Mouse (Mus musculus) CH12.LX (cell line): ENCODE measurements around the gene Pcyox1. TPM values are rescaled to one million over a fixed set of nuclear protein-coding genes. Genes with fewer than 3 reads are reported as not detected.
A peak's percentile ranks its signal among the peaks of the same experiment; 100 is the strongest.

Experiments
- DNase-seq: peaks from one replicate; pipeline ENCODE4 v3.0.0-alpha.2; 2013; ENCODE audit errors: extremely low read depth
- H3K27ac ChIP-seq: 2 replicates; pipeline ENCODE4 v1.5.1; 2012; ENCODE audit warnings: low read depth, mild to moderate bottlenecking, control low read depth, moderate library complexity; ENCODE audit not compliant: insufficient read depth
- H3K27me3 ChIP-seq: replicated peaks from 2 replicates; pipeline ENCODE3; 2012; ENCODE audit warnings: inconsistent platforms
- H3K36me3 ChIP-seq, 2 experiments: replicated peaks in 1 of 2; 2 replicates each; pipeline versions ENCODE3 to v1.6.1; 2012; ENCODE audit warnings: inconsistent platforms in 1 of 2, low read length in 1 of 2, mild to moderate bottlenecking in 1 of 2, mixed read lengths in 1 of 2, moderate library complexity in 1 of 2; ENCODE audit not compliant: control insufficient read depth in 1 of 2, insufficient read depth in 1 of 2
- H3K4me1 ChIP-seq, 2 experiments: 2 replicates each; pipeline ENCODE4 v1.6.1; 2012; ENCODE audit warnings: inconsistent platforms in 1 of 2, moderate library complexity in 1 of 2; ENCODE audit not compliant: insufficient read depth in 2 of 2, control insufficient read depth in 1 of 2
- H3K4me2 ChIP-seq: 2 replicates; pipeline ENCODE4 v1.6.1; 2012; ENCODE audit warnings: low read depth, mild to moderate bottlenecking, control low read depth; ENCODE audit not compliant: poor library complexity, insufficient read depth, severe bottlenecking
- H3K4me3 ChIP-seq, 3 experiments: fragments of 150-350 bp in 1 of 3; sonication (generic) in 1 of 3; replicated peaks in 1 of 3; 2 replicates each; pipeline versions ENCODE3 to v1.5.1; 2011 to 2012; ENCODE audit warnings: low read depth in 2 of 3, low read length in 2 of 3, mild to moderate bottlenecking in 2 of 3, moderate library complexity in 2 of 3, control low read depth in 1 of 3, improper control_type of control experiment in 1 of 3, inconsistent platforms in 1 of 3, mixed read lengths in 1 of 3; ENCODE audit not compliant: poor library complexity in 1 of 3
- H3K79me2 ChIP-seq: replicated peaks from 2 replicates; pipeline ENCODE4 v1.6.1; 2012; ENCODE audit warnings: mild to moderate bottlenecking, moderate library complexity; ENCODE audit not compliant: control insufficient read depth, poor library complexity, insufficient read depth, severe bottlenecking; ENCODE audit errors: extremely low read depth
- H3K9ac ChIP-seq: 2 replicates; pipeline ENCODE4 v1.6.1; 2012; ENCODE audit warnings: low read depth, mild to moderate bottlenecking, control low read depth, moderate library complexity; ENCODE audit not compliant: insufficient read depth
- H3K9me3 ChIP-seq: replicated peaks from 2 replicates; pipeline ENCODE3; 2012; ENCODE audit warnings: low read length, inconsistent platforms, mixed read lengths
- CHD1 ChIP-seq: IDR thresholded peaks from 2 replicates; pipeline ENCODE4 v1.6.1; 2012; ENCODE audit warnings: low read depth, low read length, improper control_type of control experiment, inconsistent platforms
- CHD2 ChIP-seq: IDR thresholded peaks from 2 replicates; pipeline ENCODE4 v1.6.1; 2011; ENCODE audit warnings: low read length, improper control_type of control experiment
- E2F4 ChIP-seq: IDR thresholded peaks from 2 replicates; pipeline ENCODE4 v1.6.1; 2011; ENCODE audit warnings: low read depth, low read length, improper control_type of control experiment; ENCODE audit not compliant: insufficient replicate concordance
- ELF1 ChIP-seq: IDR thresholded peaks from 2 replicates; pipeline ENCODE4 v1.6.1; 2014; ENCODE audit warnings: low read depth, mild to moderate bottlenecking, inconsistent platforms, low read length, improper control_type of control experiment
- EP300 ChIP-seq: IDR thresholded peaks from 2 replicates; pipeline ENCODE4 v1.6.1; 2011; ENCODE audit warnings: low read length, improper control_type of control experiment
- ETS1 ChIP-seq: conservative IDR thresholded peaks from 2 replicates; pipeline ENCODE4 v1.6.1; 2012; ENCODE audit warnings: low read depth, mild to moderate bottlenecking, inconsistent platforms, low read length, improper control_type of control experiment, moderate library complexity
- JUN ChIP-seq: IDR thresholded peaks from 2 replicates; pipeline ENCODE4 v1.6.1; 2011; ENCODE audit warnings: low read depth, mild to moderate bottlenecking, low read length, improper control_type of control experiment, moderate library complexity; ENCODE audit not compliant: insufficient read depth
- MEF2A ChIP-seq: IDR thresholded peaks from 2 replicates; pipeline ENCODE4 v1.6.1; 2014; ENCODE audit warnings: low read depth, mild to moderate bottlenecking, inconsistent platforms, low read length, improper control_type of control experiment, borderline replicate concordance
- NRF1 ChIP-seq: IDR thresholded peaks from 2 replicates; pipeline ENCODE4 v1.6.1; 2014; ENCODE audit warnings: low read depth, mild to moderate bottlenecking, inconsistent platforms, low read length, improper control_type of control experiment, moderate library complexity
- RCOR1 ChIP-seq: conservative IDR thresholded peaks from 2 replicates; pipeline ENCODE4 v1.6.1; 2012; ENCODE audit warnings: low read depth, mild to moderate bottlenecking, inconsistent platforms, low read length, improper control_type of control experiment
- SIN3A ChIP-seq: IDR thresholded peaks from 2 replicates; pipeline ENCODE4 v1.6.1; 2012; ENCODE audit warnings: low read length, improper control_type of control experiment, inconsistent platforms
- TBP ChIP-seq: conservative IDR thresholded peaks from 2 replicates; pipeline ENCODE4 v1.6.1; 2011; ENCODE audit warnings: low read depth, low read length, improper control_type of control experiment
- TCF12 ChIP-seq: IDR thresholded peaks from 2 replicates; pipeline ENCODE4 v1.6.1; 2014; ENCODE audit warnings: low read depth, mild to moderate bottlenecking, inconsistent platforms, low read length, improper control_type of control experiment
- dilution Hi-C: fragments of 300-500 bp; cut with MboI; formaldehyde crosslinking; loops from 2 replicates; pipeline ENCODE4 v1.14.3; 2020; ENCODE audit warnings: low sequenced_read_pairs; ENCODE audit not compliant: extremely low pct_unique_long_range_greater_than_20kb, extremely low pct_ligation_motif_present
- in situ Hi-C: fragments of 300-500 bp; cut with MboI; formaldehyde crosslinking; loops from 3 replicates; pipeline ENCODE4 v1.14.3; 2019; ENCODE audit warnings: low sequenced_read_pairs, low pct_ligation_motif_present, low pct_unique_long_range_greater_than_20kb, mixed read lengths
- polyA plus RNA-seq: library from polyadenylated mRNA; unstranded; fragments of >175 nt; gene quantifications from 2 replicates; pipeline ENCODE4 v1.2.1, GENCODE M21; 2012; ENCODE audit warnings: low read depth; ENCODE audit not compliant: insufficient read length
- total RNA-seq, 2 experiments: library from RNA; depleted of rRNA; stranded (reverse); fragments of 300-350 nt in 1 of 2; fragments of >200 nt in 1 of 2; gene quantifications; 2 replicates each; pipeline ENCODE4 v1.2.3; 2012 to 2014

Pcyox1 gene
- total and polyA plus RNA-seq, 3 experiments, result 8.7 to 12.9 (median 12.8) TPM

DNA sequence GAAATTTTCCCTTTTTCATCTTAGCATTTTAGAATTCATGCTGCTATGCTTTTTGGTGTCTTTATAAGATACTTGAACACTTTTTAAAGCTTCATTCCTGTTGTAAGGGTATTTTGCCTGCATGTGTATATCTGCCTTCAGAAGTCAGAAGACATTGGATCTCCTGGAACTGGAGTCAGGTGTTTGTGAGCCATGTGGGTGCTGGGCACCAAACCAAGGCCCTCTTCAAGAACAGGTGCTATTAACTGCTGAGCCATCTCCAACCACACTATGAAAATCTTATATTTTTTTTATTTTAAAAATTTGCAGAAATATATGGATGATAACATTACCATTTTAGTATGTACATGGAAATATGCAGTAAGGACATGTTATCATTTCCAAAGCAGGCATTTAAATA is 9.4 kb upstream of the Pcyox1 start:
- Histone ChIP-seq H3K79me2 (peaks cover 37% of the 10 kb centered on the region), H3K4me3 (no peak overlapping the region), H3K4me1 (peaks cover 0 to 27% of the 10 kb centered on the region in 2 experiments; a peak in 2 of 4 replicates), H3K27me3 (no peaks in the 10 kb centered on the region), H3K27ac (no peak overlapping the region), H3K9ac (no peak overlapping the region), H3K4me2 (no peak overlapping the region), H3K36me3 (peaks cover 0 to 21% of the 10 kb centered on the region in 2 experiments), H3K9me3 (no peaks in the 10 kb centered on the region)
- TF ChIP-seq NRF1 (no peak), MEF2A (no peak), TBP (no peak), E2F4 (no peak), CHD1 (no peak), JUN (no peak), RCOR1 (no peak), EP300 (no peak), CHD2 (no peak)
- DNase-seq, result no peak
- dilution Hi-C loops (no loop called here), in situ Hi-C loops (no loop called here)

DNA sequence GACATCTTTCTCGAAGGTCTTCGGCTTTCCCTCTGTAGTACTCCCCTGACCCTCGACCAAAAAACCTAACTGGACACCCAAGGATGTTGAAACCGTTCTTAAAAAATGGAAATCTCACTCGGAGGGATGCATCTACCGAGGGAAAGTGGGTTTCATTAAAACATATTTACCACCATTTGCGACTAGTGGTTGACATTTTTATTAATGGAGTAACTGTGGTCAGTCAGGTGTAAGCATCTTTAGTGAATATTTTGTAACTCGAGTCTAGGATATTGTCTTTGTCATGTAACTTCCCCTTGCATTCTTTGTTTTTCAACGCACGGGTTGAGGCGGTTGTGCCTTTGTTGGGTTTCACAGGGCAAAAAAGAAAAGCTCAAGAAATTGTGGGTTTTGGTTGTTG is 8.0 kb upstream of the Pcyox1 start:
- Histone ChIP-seq H3K36me3 (peaks cover 0 to 18% of the 10 kb centered on the region in 2 experiments), H3K79me2 (peaks cover 34% of the 10 kb centered on the region), H3K9ac (peak overlapping the region; percentile 84), H3K27ac (no peak overlapping the region), H3K27me3 (peaks cover 1% of the 10 kb centered on the region), H3K4me1 (peaks cover 0 to 25% of the 10 kb centered on the region in 2 experiments; a peak in 2 of 4 replicates), H3K4me2 (peak overlapping the region; percentile 93), H3K9me3 (no peaks in the 10 kb centered on the region), H3K4me3 (peak overlapping the region; percentile 64 to 96 (median 93))
- peak; percentile 53 for TF ChIP-seq SIN3A
- TF ChIP-seq ETS1, result no peak; the same call in 1 of the 2 replicates
- TF ChIP-seq CHD1, result peak; percentile 80; the same call in 1 of the 2 replicates
- TF ChIP-seq ELF1, result no peak
- TF ChIP-seq EP300, result 0 out of 2 replicates have a peak, but pooled peaks have one; percentile 15
- TF ChIP-seq NRF1, result no peak
- TF ChIP-seq TCF12, result no peak
- no peak for DNase-seq
- in situ Hi-C loops, result loop anchor here (5.0 kb wide), 1 partner anchor 38 kb away; the partner anchor contains the start of gene Fam136a
- dilution Hi-C loops, result no loop called here
